Mouse (Mus musculus) ES-E14 (cell line): ENCODE results near the gene Hltf. TPM values are rescaled to one million over a fixed set of nuclear protein-coding genes. Genes with fewer than 3 reads are reported as not detected.

Experiments used
- DNase-seq: peaks from one replicate; pipeline ENCODE4 v3.0.0-alpha.2; 2013; ENCODE audit warnings: low read depth, low spot score
- H3K27ac ChIP-seq: 2 replicates; pipeline ENCODE4 v1.5.1; 2012; ENCODE audit warnings: low read depth, mild to moderate bottlenecking, low read length, moderate library complexity, mixed read lengths; ENCODE audit not compliant: poor library complexity, insufficient read depth, severe bottlenecking
- H3K36me3 ChIP-seq: 2 replicates; pipeline ENCODE4 v1.6.1; 2012; ENCODE audit warnings: mild to moderate bottlenecking, low read length, moderate library complexity, mixed read lengths; ENCODE audit not compliant: control insufficient read depth, poor library complexity, insufficient read depth, severe bottlenecking
- H3K4me1 ChIP-seq, 2 experiments: fragments of 150-350 bp in 1 of 2; sonication (generic) in 1 of 2; 2 replicates each; pipeline ENCODE4 v1.6.1; 2012; ENCODE audit warnings: low read length in 2 of 2, mild to moderate bottlenecking in 1 of 2, mixed read lengths in 1 of 2; ENCODE audit not compliant: control insufficient read depth in 2 of 2, insufficient read depth in 2 of 2, poor library complexity in 1 of 2
- H3K4me3 ChIP-seq, 2 experiments: fragments of 150-350 bp in 1 of 2; sonication (generic) in 1 of 2; 2 replicates each; pipeline ENCODE4 v1.5.1; 2012; ENCODE audit warnings: low read length in 2 of 2, low read depth in 1 of 2, mild to moderate bottlenecking in 1 of 2, mixed read lengths in 1 of 2; ENCODE audit not compliant: insufficient read depth in 1 of 2, poor library complexity in 1 of 2, severe bottlenecking in 1 of 2
- H3K9ac ChIP-seq: 2 replicates; pipeline ENCODE4 v1.6.1; 2012; ENCODE audit warnings: low read depth, mild to moderate bottlenecking, low read length, mixed read lengths; ENCODE audit not compliant: poor library complexity, insufficient read depth, severe bottlenecking
- H3K9me3 ChIP-seq: fragments of 150-350 bp; sonication (generic); 2 replicates; pipeline ENCODE4 v1.6.1; 2012; ENCODE audit warnings: low read depth, mild to moderate bottlenecking, low read length; ENCODE audit not compliant: control insufficient read depth, insufficient read depth
- CHD2 ChIP-seq: IDR thresholded peaks from 2 replicates; pipeline ENCODE4 v1.6.1; 2014; ENCODE audit warnings: mild to moderate bottlenecking, low read depth, low read length, inconsistent platforms
- HCFC1 ChIP-seq: IDR thresholded peaks from 2 replicates; pipeline ENCODE4 v1.6.1; 2012; ENCODE audit warnings: low read length, inconsistent platforms, borderline replicate concordance; ENCODE audit not compliant: insufficient read depth
- MAFK ChIP-seq: IDR thresholded peaks from 2 replicates; pipeline ENCODE4 v1.6.1; 2014; ENCODE audit warnings: mild to moderate bottlenecking, low read depth, low read length, inconsistent platforms; ENCODE audit not compliant: insufficient read depth
- ZC3H11A ChIP-seq: IDR thresholded peaks from 2 replicates; pipeline ENCODE4 v1.6.1; 2012; ENCODE audit warnings: low read depth, mild to moderate bottlenecking, inconsistent platforms, low read length, borderline replicate concordance
- ZNF384 ChIP-seq: IDR thresholded peaks from 2 replicates; pipeline ENCODE4 v1.6.1; 2012; ENCODE audit warnings: low read depth, low read length, inconsistent platforms
- in situ Hi-C, 2 experiments: fragments of 600-800 bp; cut with MboI; formaldehyde crosslinking; loops; one replicate each; pipeline ENCODE4 v1.15.1; 2025; ENCODE audit warnings: low sequenced_read_pairs in 2 of 2, inconsistent platforms in 1 of 2; ENCODE audit not compliant: unreplicated experiment in 2 of 2
- total RNA-seq: library from RNA; depleted of rRNA; stranded (reverse); fragments of 300-350 nt; gene quantifications from 2 replicates; pipeline ENCODE4 v1.2.3, GENCODE M21; 2012

Hltf gene
- total RNA-seq, 1 experiment = 21.0 TPM

DNA sequence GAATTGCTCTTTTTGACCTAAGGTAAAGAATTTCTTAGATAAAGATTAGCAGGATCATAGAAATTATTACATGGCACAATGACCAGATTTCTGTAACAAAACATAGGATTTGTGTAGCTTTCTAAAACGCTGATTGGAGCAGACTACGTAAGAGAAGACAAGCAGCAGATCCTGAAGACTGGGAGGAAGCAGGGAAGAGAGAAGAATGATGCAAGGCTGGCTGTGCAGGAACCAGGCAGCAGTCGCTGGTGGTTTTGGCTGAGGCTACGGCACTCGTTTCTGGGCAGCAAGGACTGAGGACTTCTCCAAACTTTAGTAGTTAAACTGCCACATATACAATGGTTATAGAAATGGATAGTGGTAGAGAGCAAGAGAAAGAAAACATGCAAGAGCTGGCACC is 71.9 kb downstream of the Hltf start:
- H3K9me3 ChIP-seq = no peaks in the 10 kb centered on the region
- H3K4me1 ChIP-seq = 0 out of 4 replicates have a peak, but pooled peaks cover 0 to 2% of the 10 kb centered on the region in 2 experiments
- no peak overlapping the region for H3K9ac ChIP-seq
- TF ChIP-seq ZC3H11A (no peak), HCFC1 (no peak), MAFK (no peak), ZNF384 (no peak), CHD2 (no peak)
- no peaks in the 10 kb centered on the region for H3K36me3 ChIP-seq
- no peak overlapping the region for H3K4me3 ChIP-seq
- no peak overlapping the region for H3K27ac ChIP-seq
- in situ Hi-C loops = no loop called here
- no peak for DNase-seq

DNA sequence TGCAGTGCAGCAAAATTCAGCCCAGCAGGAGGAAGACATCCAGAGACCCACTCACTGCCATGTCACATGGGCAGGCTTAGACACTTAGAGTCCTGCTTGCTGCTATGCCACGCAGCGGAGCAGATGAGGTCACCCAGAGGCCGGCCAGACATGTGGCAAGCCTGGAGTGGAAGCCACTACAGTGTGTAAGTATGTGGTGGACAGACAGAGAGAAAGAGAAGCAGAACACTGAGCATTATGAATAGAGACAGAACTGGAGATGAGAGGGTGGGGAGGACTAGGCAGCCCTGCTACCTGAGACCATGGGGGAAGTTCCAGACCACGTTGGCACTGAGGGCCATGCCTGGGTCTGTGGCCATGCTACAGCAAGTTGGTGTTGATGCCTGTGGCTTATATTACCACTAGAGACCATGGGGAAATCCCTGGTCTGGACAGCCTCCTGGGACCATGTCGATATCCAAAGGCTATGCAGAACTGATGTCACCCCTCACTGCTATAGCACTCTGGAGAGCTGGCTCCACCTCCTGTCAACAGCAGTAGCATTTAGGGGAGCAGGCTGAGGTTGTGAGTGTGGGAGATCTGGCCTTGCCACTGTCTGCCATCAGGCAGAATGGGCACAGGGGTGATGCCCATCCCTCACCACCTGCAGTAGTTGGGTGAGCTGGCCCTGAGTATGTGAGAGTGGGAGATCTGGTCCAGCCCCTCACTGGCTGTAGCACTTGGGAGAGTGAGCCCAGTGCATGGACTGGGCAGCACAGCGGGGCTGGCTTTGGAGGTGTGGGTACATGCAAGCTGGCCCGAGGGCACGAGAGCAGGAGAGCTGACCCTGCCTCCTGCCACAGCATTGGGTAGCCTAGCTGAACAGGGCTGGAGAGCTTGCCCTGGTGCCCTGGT is 73.1 kb downstream of the Hltf start:
- TF ChIP-seq ZC3H11A (no peak), HCFC1 (no peak), ZNF384 (no peak), MAFK (no peak), CHD2 (no peak)
- Histone ChIP-seq H3K9ac (no peak overlapping the region), H3K27ac (no peak overlapping the region), H3K9me3 (no peaks in the 10 kb centered on the region), H3K4me1 (0 out of 4 replicates have a peak, but pooled peaks cover 0 to 2% of the 10 kb centered on the region in 2 experiments), H3K36me3 (no peaks in the 10 kb centered on the region), H3K4me3 (no peak overlapping the region)
- in situ Hi-C loops = no loop called here
- no peak for DNase-seq

DNA sequence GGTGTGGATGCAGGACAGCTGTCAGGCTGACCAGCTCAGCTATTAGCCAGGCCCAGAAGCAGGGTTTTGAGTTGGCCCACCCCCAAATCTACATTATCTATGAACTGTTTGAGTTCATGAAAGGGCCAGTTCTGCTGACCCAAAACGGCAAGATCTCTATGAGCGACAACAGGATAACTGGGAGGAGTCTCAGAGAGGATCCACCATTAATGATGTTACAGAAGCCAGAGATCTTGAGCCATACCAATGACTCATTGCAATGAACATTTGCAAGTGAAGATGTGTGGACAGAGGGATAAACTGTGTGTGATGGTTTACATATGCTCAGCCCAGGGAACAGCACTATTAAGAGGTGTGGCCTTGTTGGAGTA is 73.7 kb downstream of the Hltf start:
- Histone ChIP-seq H3K36me3 (no peaks in the 10 kb centered on the region), H3K9ac (no peak overlapping the region), H3K9me3 (no peaks in the 10 kb centered on the region), H3K27ac (no peak overlapping the region), H3K4me1 (0 out of 4 replicates have a peak, but pooled peaks cover 0 to 2% of the 10 kb centered on the region in 2 experiments), H3K4me3 (no peak overlapping the region)
- TF ChIP-seq HCFC1 = no peak
- TF ChIP-seq ZC3H11A = no peak
- no peak for DNase-seq
- in situ Hi-C loops = no loop called here

DNA sequence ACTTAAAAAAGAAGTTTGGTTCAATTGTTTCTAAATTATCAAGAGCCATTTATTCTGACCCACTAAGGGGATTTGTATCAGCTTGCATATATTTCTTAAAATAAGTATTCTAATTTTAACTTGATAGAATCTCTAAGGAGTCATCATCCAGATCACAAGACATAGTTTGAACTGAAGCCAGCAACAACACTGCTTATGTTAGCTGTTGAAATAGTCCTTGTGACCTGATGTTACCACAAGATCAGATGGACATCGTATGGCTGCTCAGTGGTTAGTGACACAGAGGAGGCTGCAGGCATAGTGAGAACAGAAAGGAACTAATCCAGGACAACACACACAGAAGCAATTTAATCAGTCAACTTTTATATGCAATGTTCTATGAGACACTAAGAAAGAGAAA is 75.1 kb downstream of the Hltf start:
- H3K9me3 ChIP-seq = no peaks in the 10 kb centered on the region
- DNase-seq = no peak
- H3K27ac ChIP-seq = no peak overlapping the region
- H3K4me3 ChIP-seq = no peak overlapping the region
- 0 out of 4 replicates have a peak, but pooled peaks cover 0 to 2% of the 10 kb centered on the region in 2 experiments for H3K4me1 ChIP-seq
- H3K36me3 ChIP-seq = no peaks in the 10 kb centered on the region
- TF ChIP-seq ZNF384 (no peak), ZC3H11A (no peak), HCFC1 (no peak), MAFK (no peak), CHD2 (no peak)
- H3K9ac ChIP-seq = no peak overlapping the region
- in situ Hi-C loops = no loop called here
